Mouse (Mus musculus) mature B cell (primary cell): ENCODE measurements at regions not wholly inside any gene's neighbourhood (a gene's known extent, or its start where the extent isn't known, plus 50 kb on each side); places are given as distances from the start of the nearest gene placed in this dataset.

Experiments used
- in situ Hi-C: fragments of 300-500 bp; cut with MboI; formaldehyde crosslinking; loops from 2 replicates; pipeline ENCODE4 v1.14.3; 2019

DNA sequence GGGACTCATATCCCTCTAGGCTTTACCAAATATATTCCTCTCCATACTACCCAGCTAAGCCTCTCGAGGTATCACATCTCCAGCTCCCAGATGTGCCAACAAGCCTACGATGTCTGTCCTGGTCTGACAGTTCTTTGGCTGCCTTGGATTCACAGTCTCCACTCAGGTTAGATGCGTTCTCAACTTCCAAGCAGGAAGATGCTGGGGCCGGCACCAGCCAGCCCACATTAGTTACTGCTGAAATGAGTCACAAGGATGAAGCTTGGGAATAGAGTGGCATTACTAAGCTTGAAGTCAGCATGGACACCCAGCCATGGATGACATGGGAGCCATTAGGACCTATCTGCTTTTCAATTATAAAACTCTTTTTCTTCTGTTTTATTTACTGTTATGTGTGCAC is 267.6 kb upstream of the Klf3 start:
- in situ Hi-C loops, result no loop called here

DNA sequence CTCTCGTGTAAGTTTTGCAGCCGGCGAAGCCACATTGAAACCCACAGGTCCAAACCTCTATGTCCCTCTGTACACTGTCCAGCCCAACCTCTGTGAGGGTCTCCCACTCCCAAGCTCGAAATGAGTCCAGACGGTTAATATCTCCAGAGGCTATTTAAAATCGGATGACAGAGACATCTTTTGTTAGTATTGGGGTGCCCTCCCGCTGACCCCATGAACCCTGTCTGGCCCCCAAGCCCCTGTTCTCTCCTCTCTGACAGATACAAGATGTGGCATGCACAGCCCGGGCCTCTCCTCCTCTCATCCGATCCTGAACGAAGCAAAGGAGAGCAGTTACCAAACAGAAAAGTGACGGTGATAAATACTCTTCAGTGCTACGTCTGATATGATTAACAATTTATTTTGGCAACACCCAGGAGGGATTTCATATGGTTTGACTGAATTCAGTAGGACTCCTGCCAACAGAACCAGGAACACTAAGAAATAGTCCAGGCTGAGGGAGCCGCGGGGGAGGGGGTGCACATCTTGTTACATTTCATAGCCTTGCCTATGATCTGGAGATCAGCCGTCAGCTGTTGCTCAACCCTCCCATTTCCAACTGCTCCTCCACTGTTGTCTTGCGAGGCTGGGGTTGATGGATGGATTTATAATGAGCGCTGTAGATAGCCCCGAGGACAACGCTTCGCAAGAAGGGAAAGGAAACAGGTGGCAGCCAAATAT is 266.6 kb upstream of the Klf3 start:
- in situ Hi-C loops, result no loop called here

- in situ Hi-C loops, result no loop called here
Measured at GRCm38 (mm10) chr5:64537113-64537780, 265.9 kb upstream of the Klf3 start.

DNA sequence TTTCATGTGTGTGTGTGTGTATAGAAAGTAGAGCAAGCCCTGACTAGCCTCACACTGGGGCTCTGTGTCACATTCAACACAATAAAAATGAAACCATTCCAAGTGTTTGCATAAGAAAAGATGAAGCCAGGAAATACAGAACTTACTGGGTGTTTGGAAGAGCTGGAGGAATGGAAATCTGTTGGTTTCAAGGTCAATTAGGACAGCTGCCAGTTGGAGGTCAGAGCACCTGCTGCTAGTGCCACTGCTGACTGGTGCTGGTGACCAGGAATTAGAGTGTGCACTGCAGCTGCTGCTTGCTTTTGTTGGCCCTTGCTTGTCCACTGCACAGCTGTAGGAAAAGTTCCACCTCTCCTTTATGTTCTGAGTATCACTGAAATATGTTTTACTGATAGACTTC is 261.4 kb upstream of the Klf3 start:
- in situ Hi-C loops, result no loop called here

- in situ Hi-C loops, result no loop called here
Measured at GRCm38 (mm10) chr5:64555931-64556330, 247.3 kb upstream of the Klf3 start.

- in situ Hi-C loops, result no loop called here
Measured at GRCm38 (mm10) chr5:64566451-64567390, 236.5 kb upstream of the Klf3 start.

DNA sequence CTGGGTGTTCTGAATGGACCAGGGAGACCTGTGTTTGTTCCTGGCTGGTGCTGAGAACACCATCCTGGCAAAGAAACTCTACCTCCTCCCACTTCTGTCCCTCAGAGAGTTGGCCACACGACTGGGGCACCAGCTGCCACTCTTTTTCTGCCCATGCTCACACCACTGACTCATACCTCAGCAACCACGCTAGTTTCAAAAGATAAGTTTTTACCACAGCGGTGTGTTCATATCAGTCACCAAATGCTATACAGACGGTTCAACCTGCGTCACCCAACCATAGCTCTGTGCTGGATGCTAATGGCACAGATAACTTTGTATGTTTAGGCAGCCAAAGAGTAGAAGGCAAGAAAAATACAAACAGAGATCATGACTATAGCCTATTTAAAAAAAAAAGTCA is 235.4 kb upstream of the Klf3 start:
- in situ Hi-C loops, result no loop called here

- in situ Hi-C loops, result no loop called here
Measured at GRCm38 (mm10) chr5:64568294-64568693, 234.9 kb upstream of the Klf3 start.

DNA sequence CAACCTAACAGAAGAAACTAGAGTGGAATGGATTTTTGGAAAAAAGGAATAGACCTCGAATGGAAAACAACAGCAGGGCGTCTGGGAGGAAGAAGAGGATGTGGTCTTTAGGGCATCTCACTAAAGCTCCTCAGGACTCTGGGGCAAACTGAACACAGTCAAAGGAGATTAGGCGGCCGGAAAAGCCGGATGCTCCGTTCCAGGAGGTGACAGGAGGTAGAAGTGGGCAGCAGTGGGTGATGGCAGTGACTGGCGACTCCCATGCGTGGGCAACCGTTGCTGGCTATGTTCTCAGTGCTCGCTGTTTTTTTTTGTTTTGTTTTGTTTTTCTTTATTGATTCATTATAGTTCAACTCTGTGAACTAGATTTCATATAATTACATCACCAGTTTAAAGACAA is 228.8 kb upstream of the Klf3 start:
- in situ Hi-C loops, result no loop called here

GRCm38 (mm10) chr5:64575896-64576295 is 227.3 kb upstream of the Klf3 start:
- in situ Hi-C loops, result no loop called here

DNA sequence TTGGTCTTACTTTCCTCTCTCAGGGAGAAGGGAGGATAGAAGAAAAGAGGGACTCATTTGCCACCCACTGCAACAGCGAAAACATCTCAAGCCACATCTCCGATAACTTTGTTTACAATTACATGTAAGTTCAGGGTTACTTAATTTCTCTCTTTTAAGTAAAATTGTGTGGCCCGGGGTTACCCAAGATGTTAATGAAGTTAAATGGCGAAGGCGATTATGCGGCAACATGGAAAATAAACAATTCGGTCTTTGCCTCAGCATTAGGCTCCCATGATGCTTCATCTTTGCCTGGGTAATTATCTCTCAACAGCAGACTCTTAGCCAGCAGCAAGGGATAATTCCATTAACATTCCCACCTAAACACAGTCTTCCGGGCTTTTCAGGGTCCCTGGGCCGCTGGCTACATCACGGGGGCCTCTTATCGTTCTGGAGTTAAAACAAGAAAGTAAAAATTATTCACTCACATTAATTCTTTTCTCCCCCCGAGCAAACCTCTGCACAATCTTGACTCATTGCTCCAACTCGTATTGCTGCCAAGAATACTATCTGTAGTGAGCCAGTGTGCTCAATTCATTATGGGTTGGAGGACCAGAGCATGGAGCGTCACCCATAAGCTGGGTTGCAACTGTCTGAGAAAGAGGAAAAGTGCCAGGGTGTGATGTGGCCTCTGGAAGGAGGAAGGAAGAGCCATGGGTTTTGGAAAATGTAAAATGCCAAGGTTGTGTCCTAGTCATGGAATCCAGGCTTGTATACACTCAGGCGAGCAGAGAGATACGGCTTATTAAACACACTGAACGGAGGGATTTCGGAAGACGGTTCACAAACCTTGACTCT is 226.5 kb upstream of the Klf3 start:
- in situ Hi-C loops, result no loop called here

GRCm38 (mm10) chr5:64577424-64577823 is 225.8 kb upstream of the Klf3 start:
- in situ Hi-C loops, result no loop called here

DNA sequence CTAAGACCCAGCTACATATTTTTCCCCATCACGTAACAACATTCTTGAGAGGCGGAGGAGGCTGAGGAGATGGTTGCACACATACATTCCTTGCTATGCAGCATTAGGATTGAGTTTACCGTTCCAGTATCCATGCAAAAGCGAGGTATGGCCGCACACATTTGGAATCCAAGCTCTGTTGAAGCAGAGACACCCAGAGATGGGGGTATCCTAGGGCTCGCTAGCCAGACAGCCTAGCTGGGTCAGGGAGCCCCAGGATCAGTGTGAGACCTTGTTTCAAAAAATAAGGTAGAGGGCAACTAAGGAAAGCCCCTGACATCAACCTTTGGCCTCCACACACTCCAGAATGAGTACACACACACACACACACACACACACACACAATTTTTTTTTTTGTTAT is 224.7 kb upstream of the Klf3 start:
- in situ Hi-C loops, result no loop called here

DNA sequence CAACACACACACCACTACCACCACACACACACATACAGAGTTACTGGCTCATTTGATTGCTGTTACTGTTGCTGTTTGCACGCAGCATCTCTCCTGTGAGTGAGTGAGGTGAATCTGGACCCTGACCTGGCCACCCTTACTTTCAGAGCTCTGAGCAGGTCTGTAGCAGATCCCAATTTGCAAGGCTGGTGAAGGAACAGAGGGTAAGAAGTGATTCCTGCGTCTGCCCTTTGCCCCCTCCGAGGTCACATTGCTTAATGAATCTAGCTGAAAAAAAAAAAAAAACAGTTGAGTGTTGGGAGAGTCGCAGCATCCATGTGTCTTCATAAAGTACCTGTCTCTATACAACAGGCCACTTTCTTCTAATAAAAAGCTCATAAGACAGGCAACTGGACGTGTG is 224.1 kb upstream of the Klf3 start:
- in situ Hi-C loops, result no loop called here

GRCm38 (mm10) chr5:64579494-64580339 is 223.5 kb upstream of the Klf3 start:
- in situ Hi-C loops, result no loop called here

DNA sequence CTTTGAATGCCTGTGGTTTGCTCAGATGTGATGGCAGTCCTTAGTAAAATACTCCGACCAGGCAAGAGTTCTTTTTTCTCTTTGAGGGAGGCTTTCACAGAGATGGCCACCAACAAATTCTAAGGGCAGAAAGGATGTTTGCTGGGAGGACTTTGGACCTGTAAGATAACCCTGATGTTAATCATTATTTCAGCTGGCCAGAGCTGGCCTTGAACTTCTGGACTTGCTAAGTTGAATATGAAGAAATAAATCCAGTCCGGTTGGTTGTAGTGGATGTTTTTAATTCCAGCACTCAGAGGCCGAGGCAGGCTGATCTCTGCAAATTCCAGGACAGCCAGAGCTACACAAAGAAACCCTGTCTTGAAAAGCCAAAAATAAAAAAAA is 222.9 kb upstream of the Klf3 start:
- in situ Hi-C loops, result no loop called here

- in situ Hi-C loops, result no loop called here
Measured at GRCm38 (mm10) chr5:64580786-64581445, 222.3 kb upstream of the Klf3 start.

DNA sequence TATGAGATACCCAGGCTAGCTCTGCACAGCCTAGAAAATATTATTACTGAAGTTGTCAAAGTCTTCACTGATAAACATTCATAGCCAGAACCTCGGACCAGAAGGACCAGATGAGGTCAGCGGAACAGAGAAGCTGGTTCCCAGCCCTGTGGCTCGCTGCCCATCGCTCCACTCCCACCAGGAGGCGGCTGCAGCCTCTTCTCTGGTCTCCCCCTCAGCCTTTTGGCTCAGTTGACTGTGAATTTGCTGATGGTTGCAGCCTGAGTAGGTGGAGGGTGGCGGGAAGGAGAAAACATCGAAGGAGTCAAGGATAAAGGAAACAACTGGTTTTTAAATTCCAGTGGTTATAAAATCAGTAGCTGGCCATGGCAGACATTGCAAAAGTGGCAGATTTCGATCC is 221.7 kb upstream of the Klf3 start:
- in situ Hi-C loops, result no loop called here

GRCm38 (mm10) chr5:64582031-64582430 is 221.2 kb upstream of the Klf3 start:
- in situ Hi-C loops, result no loop called here

DNA sequence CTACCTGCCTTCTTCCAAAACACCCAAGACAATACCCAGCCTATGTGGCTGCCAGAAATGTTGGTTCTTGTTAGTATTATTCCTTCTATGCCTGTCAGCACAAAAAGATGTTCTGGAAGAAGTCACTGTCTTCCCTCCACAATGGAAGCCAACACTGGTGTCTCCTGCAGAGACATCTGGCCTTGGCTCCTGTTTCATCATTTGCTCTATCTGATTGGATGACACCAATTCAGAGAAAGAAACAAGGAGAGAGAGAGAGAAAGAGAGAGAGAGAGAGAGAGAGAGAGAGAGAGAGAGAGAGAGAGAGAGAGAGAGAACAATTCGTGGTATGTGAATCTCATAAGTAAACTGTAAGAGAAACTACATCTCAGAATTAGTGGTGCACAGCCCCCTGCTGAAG is 218.9 kb upstream of the Klf3 start:
- in situ Hi-C loops, result no loop called here
